Mouse (Mus musculus): ENCODE results near the gene Dpp3. TPM values are rescaled to one million over a fixed set of nuclear protein-coding genes. Genes with fewer than 3 reads are reported as not detected.
"Not testable (repeated sequence)": the region's sequence is repeated elsewhere in the genome, so short reads cannot be mapped to it uniquely, and the experiment has no call there.

The Dpp3 gene
- polyA plus RNA-seq, 1 experiment from 2014 or later, result 152 TPM

DNA sequence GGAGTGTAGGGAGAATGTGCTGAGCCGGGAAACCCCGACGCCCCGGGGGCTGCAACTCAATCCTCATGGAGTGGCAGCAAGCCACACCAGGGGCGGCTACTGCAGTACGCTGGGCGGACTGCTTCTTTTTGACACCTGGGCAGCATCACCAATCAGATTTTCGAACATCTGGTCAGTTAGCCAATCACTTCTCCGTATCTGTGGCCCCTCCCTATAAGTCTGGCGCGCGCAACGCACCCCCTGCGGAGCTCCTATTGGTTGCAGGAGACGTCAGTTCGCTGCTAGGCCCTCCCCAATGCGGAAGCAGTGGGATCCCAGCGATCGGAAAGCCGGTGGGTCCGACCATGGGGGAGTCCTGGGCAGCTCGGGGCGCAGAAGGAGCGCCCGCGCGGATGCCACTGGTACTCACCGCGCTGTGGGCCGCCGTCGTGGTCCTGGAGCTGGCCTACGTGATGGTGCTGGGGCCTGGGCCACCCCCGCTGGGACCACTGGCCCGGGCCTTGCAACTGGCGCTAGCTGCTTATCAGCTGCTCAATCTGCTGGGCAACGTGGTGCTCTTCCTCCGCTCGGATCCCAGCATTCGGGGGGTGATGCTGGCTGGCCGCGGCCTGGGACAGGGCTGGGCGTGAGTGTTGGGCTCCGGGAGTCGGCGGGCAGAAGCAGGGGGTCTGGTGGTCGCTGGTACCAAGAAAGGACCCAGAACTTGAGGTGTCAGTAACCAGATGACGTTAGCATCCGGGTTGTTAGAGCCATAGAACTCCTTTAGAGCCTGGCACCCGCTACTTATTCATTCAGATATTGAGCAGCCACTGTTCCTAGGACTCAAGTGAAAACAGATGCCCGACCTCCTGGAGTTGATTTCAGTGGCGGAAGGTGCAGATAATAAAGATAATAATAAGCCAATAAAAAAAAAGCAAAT, 49.4 kb downstream of the Dpp3 start, which contains the start of gene Zdhhc24:
Zdhhc24 (plus strand) TSS at position 264 of the 919 bp plus-strand sequence.
- Histone ChIP-seq H3K27ac (ENCODE audit: low read depth, low read length) (no peak within 1 kb of the TSS), H3K27me3 (ENCODE audit: control insufficient read depth, insufficient read depth, low read length) (no peaks in the 10 kb centered on the region; the same call in 1 of the 2 replicates), H3K9me3 (ENCODE audit: control insufficient read depth, low read length) (no peaks in the 10 kb centered on the region), H3K4me3 (ENCODE audit: low read depth, low read length) (peak within 1 kb of the TSS; percentile 88), H3K36me3 (ENCODE audit: control insufficient read depth, insufficient read depth, low read length) (no peaks in the 10 kb centered on the region), H3K4me1 (replicated peaks; ENCODE audit: control insufficient read depth, insufficient read depth, low read length) (peaks cover 8% of the 10 kb centered on the region; the same call in 1 of the 2 replicates), H3K9ac (ENCODE audit: low read length) (peak within 1 kb of the TSS; percentile 81), H3K4me2 (ENCODE audit: low read depth, low read length, severe bottlenecking) (peak within 1 kb of the TSS; percentile 91)
- WGBS, result 2% methylated on average over 52 of the region's 52 CpGs
- peak; percentile 97 for DNase-seq (ENCODE audit: low spot score)
- ATAC-seq (replicated peaks; ENCODE audit: low FRiP score), result peak; percentile 96

DNA sequence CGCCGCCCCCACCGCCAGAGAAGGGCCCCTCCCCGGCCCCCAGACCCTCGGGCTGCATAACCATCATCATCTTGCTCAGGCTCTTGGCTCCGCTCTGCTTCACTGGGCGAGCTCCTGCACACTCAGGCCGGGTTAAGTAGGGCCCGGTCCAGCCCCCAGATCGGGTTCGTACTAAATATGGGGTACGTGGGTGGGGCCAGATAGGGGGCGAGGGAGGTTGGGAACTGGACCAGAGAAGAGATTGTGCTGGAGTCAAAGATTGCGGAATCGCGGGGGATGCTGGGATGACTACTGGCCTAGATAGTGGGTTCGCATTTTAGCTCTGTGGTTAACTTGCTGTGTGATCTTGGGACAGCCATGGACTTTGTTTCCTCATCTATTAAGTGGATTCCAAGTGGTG, 50.3 kb downstream of the Dpp3 start, which contains the start of gene Actn3:
Actn3 (minus strand) TSS at position 125 of the 400 bp plus-strand sequence.
- 5% methylated on average over 17 of the region's 17 CpGs for WGBS
- no peak for ATAC-seq (replicated peaks; ENCODE audit: low FRiP score)
- H3K36me3 ChIP-seq (ENCODE audit: control insufficient read depth, insufficient read depth, low read length), result no peaks in the 10 kb centered on the region
- peak within 1 kb of the TSS; percentile 88 for H3K4me3 ChIP-seq (ENCODE audit: low read depth, low read length)
- H3K27ac ChIP-seq (ENCODE audit: low read depth, low read length), result no peak within 1 kb of the TSS
- no peaks in the 10 kb centered on the region; the same call in 1 of the 2 replicates for H3K27me3 ChIP-seq (ENCODE audit: control insufficient read depth, insufficient read depth, low read length)
- H3K9ac ChIP-seq (ENCODE audit: low read length), result peak within 1 kb of the TSS; percentile 81
- DNase-seq (ENCODE audit: low spot score), result no peak
- H3K4me1 ChIP-seq (replicated peaks; ENCODE audit: control insufficient read depth, insufficient read depth, low read length), result peaks cover 8% of the 10 kb centered on the region; the same call in 1 of the 2 replicates
- H3K4me2 ChIP-seq (ENCODE audit: low read depth, low read length, severe bottlenecking), result peak within 1 kb of the TSS; percentile 91
- no peaks in the 10 kb centered on the region for H3K9me3 ChIP-seq (ENCODE audit: control insufficient read depth, low read length)

DNA sequence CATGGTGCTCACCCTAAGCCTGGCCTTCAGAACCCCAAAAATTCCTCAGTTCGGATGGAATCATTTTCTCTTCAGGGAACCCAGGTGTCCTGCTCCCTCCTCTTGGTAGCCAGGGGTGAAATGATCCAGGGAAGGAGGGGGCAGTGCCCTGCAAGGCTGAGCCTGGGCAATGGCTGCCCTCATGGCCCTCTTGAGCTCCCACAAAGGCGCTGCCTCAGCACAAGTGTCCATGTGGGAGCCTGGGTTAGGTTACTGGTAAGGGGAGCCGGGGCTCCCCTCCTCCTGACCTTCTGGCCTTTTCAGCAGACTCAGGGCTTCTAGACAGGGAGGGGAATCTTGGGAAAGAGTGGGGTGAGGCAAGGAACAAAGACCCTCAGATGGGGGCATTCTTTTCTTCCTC, 51.3 kb downstream of the Dpp3 start:
- DNase-seq (ENCODE audit: low spot score), result no peak
- Histone ChIP-seq H3K4me3 (ENCODE audit: low read depth, low read length) (no peak overlapping the region), H3K9ac (ENCODE audit: low read length) (no peak overlapping the region), H3K27ac (ENCODE audit: low read depth, low read length) (no peak overlapping the region), H3K27me3 (ENCODE audit: control insufficient read depth, insufficient read depth, low read length) (no peaks in the 10 kb centered on the region; the same call in 1 of the 2 replicates), H3K9me3 (ENCODE audit: control insufficient read depth, low read length) (no peaks in the 10 kb centered on the region), H3K4me1 (replicated peaks; ENCODE audit: control insufficient read depth, insufficient read depth, low read length) (peaks cover 8% of the 10 kb centered on the region; the same call in 1 of the 2 replicates), H3K36me3 (ENCODE audit: control insufficient read depth, insufficient read depth, low read length) (no peaks in the 10 kb centered on the region), H3K4me2 (ENCODE audit: low read depth, low read length, severe bottlenecking) (no peak overlapping the region)
- WGBS, result 76% methylated on average over 3 of the region's 3 CpGs
- no peak for ATAC-seq (replicated peaks; ENCODE audit: low FRiP score)

DNA sequence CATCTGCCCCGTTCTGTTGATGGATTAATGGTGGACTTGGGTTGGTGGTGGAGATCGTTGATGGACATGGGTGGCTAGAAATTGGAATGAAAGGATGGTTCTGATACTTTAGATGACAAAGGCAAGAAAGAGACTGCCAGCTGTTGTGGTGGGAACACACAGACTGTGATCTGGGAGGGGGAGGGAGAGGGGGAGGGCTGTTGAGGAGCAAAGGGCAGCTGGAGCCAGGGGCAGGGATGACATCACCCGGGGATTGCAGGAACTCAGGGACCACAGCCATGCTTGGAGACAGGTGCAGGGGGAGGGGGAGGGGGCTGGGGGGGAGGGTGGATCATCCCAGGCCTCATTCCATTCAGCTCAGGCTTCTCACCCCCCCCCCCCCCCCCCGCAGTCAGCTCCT, 51.8 kb downstream of the Dpp3 start:
- Histone ChIP-seq H3K4me2 (ENCODE audit: low read depth, low read length, severe bottlenecking) (no peak overlapping the region), H3K9me3 (ENCODE audit: control insufficient read depth, low read length) (no peaks in the 10 kb centered on the region), H3K36me3 (ENCODE audit: control insufficient read depth, insufficient read depth, low read length) (no peaks in the 10 kb centered on the region), H3K4me3 (ENCODE audit: low read depth, low read length) (no peak overlapping the region), H3K9ac (ENCODE audit: low read length) (no peak overlapping the region), H3K4me1 (replicated peaks; ENCODE audit: control insufficient read depth, insufficient read depth, low read length) (peaks cover 8% of the 10 kb centered on the region; the same call in 1 of the 2 replicates), H3K27me3 (ENCODE audit: control insufficient read depth, insufficient read depth, low read length) (no peaks in the 10 kb centered on the region; the same call in 1 of the 2 replicates), H3K27ac (ENCODE audit: low read depth, low read length) (no peak overlapping the region)
- WGBS, result 56% methylated on average over 3 of the region's 4 CpGs
- ATAC-seq (replicated peaks; ENCODE audit: low FRiP score), result no peak
- DNase-seq (ENCODE audit: low spot score), result no peak

- not testable (repeated sequence) for H3K4me3 ChIP-seq (ENCODE audit: low read depth, low read length); H3K27me3 ChIP-seq (ENCODE audit: control insufficient read depth, insufficient read depth, low read length); H3K4me1 ChIP-seq (replicated peaks; ENCODE audit: control insufficient read depth, insufficient read depth, low read length); H3K27ac ChIP-seq (ENCODE audit: low read depth, low read length); H3K36me3 ChIP-seq (ENCODE audit: control insufficient read depth, insufficient read depth, low read length); ATAC-seq (replicated peaks; ENCODE audit: low FRiP score); H3K9me3 ChIP-seq (ENCODE audit: control insufficient read depth, low read length); H3K4me2 ChIP-seq (ENCODE audit: low read depth, low read length, severe bottlenecking); DNase-seq (ENCODE audit: low spot score); H3K9ac ChIP-seq (ENCODE audit: low read length)
- 71% methylated on average over 1 of the region's 1 CpGs for WGBS
Measured at GRCm38 (mm10) chr19:4874613-4875012, 53.5 kb downstream of the Dpp3 start.

DNA sequence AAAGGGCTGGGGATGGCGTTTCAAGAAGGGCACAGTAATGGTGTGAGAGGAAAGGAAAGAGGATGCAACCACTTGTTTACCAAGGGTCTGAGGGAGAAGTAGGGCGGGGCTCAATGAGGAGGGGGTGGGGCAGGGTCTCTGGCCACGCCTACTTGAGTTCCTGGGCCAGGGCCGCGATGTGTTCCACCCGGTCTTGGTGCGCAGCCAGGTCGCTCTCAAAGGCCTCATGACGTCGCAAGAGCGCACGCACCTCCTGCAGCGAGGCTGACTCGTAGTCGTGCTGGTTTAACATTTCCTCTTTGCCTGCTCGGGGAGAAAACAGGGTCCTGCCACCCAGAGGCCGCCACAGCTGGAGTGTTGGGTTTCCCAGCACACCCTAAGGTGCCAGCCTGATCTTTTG, 62.9 kb downstream of the Dpp3 start:
- no peak overlapping the region; the same call in 1 of the 2 replicates for H3K4me2 ChIP-seq (ENCODE audit: low read depth, low read length, severe bottlenecking)
- no peak overlapping the region for H3K9ac ChIP-seq (ENCODE audit: low read length)
- H3K27me3 ChIP-seq (ENCODE audit: control insufficient read depth, insufficient read depth, low read length), result no peaks in the 10 kb centered on the region
- no peaks in the 10 kb centered on the region for H3K36me3 ChIP-seq (ENCODE audit: control insufficient read depth, insufficient read depth, low read length)
- no peak for ATAC-seq (replicated peaks; ENCODE audit: low FRiP score)
- no peaks in the 10 kb centered on the region for H3K9me3 ChIP-seq (ENCODE audit: control insufficient read depth, low read length)
- 10% methylated on average over 17 of the region's 17 CpGs for WGBS
- no peaks in the 10 kb centered on the region for H3K4me1 ChIP-seq (replicated peaks; ENCODE audit: control insufficient read depth, insufficient read depth, low read length)
- H3K4me3 ChIP-seq (ENCODE audit: low read depth, low read length), result no peak overlapping the region
- DNase-seq (ENCODE audit: low spot score), result peak; percentile 59
- no peak overlapping the region for H3K27ac ChIP-seq (ENCODE audit: low read depth, low read length)

DNA sequence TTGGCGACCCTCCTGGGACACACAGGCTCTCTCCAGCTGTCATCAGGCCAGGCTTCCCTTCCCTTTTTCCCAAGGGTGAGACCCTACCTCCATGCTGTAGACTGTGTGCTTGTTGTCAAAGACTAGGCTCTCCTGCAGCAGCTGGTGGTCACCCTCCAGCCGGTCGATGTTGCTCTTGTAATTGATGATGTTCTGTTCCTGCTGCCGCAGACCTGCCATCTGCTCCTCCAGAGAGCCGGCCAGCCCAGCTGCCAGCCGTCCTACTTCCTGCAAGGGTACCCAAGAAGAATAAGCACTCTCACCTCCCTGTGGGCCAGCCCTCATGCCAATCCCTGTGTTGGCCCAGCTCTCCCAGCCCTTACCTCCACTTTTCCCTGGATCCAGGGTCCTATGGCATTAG, 65.0 kb downstream of the Dpp3 start:
- Histone ChIP-seq H3K27ac (ENCODE audit: low read depth, low read length) (no peak overlapping the region), H3K4me1 (replicated peaks; ENCODE audit: control insufficient read depth, insufficient read depth, low read length) (no peaks in the 10 kb centered on the region), H3K4me2 (ENCODE audit: low read depth, low read length, severe bottlenecking) (no peak overlapping the region), H3K4me3 (ENCODE audit: low read depth, low read length) (no peak overlapping the region), H3K9ac (ENCODE audit: low read length) (no peak overlapping the region), H3K9me3 (ENCODE audit: control insufficient read depth, low read length) (no peaks in the 10 kb centered on the region), H3K36me3 (ENCODE audit: control insufficient read depth, insufficient read depth, low read length) (no peaks in the 10 kb centered on the region), H3K27me3 (ENCODE audit: control insufficient read depth, insufficient read depth, low read length) (no peaks in the 10 kb centered on the region)
- no peak for DNase-seq (ENCODE audit: low spot score)
- 87% methylated on average over 6 of the region's 6 CpGs for WGBS
- ATAC-seq (replicated peaks; ENCODE audit: low FRiP score), result no peak

DNA sequence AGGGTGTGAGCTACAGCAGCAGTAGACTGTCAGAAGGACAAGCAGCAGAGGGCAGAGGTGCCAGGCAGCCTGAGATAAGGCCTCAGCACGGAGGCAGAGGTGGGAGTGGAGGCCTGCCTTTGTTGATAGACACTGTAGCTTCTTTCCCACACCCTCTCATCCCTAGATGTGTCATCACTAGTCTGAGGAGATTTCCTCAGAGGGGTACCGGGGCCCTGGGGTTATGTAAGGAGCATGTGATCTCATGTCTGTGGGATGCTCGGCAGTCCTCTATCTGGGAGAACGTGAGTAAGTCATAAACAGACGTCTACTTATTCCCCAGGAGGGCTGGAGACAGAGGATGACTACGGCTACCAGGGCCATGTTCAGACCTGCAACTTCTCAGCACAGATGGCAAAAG, 69.0 kb downstream of the Dpp3 start:
- Histone ChIP-seq H3K9ac (ENCODE audit: low read length) (no peak overlapping the region), H3K27me3 (ENCODE audit: control insufficient read depth, insufficient read depth, low read length) (no peaks in the 10 kb centered on the region; the same call in 1 of the 2 replicates), H3K27ac (ENCODE audit: low read depth, low read length) (no peak overlapping the region), H3K36me3 (ENCODE audit: control insufficient read depth, insufficient read depth, low read length) (no peaks in the 10 kb centered on the region), H3K4me2 (ENCODE audit: low read depth, low read length, severe bottlenecking) (no peak overlapping the region), H3K4me1 (replicated peaks; ENCODE audit: control insufficient read depth, insufficient read depth, low read length) (no peaks in the 10 kb centered on the region), H3K9me3 (ENCODE audit: control insufficient read depth, low read length) (no peaks in the 10 kb centered on the region), H3K4me3 (ENCODE audit: low read depth, low read length) (no peak overlapping the region)
- no peak for DNase-seq (ENCODE audit: low spot score)
- no peak for ATAC-seq (replicated peaks; ENCODE audit: low FRiP score)
- 86% methylated on average over 6 of the region's 6 CpGs for WGBS
